Mouse (Mus musculus) monocyte, adult 5-6 weeks (primary cell): ENCODE data around the gene Slc22a14. TPM values are rescaled to one million over a fixed set of nuclear protein-coding genes. Genes with fewer than 3 reads are reported as not detected.

Experiments
- total RNA-seq: library from RNA; stranded (forward); fragments of 200-1000, 200-491, 200-594 nt; gene quantifications from 3 replicates; pipeline ENCODE4 v1.2.3, GENCODE M21; 2017

Gene Slc22a14
- total RNA-seq, 1 experiment from 2014 or later: 0.48 TPM

Other genes starting within 250 kb of the Slc22a14 start
- not detected in 3 replicates for gene Acaa1b, start 208.5 kb downstream of the Slc22a14 start, total RNA-seq
- not detected in 3 replicates for gene Gm47289, start 206.4 kb downstream of the Slc22a14 start, total RNA-seq
- gene Slc22a13, start 156.5 kb downstream of the Slc22a14 start, total RNA-seq: not detected in 3 replicates
- 42.8 to 50.1 TPM (median 45.9 TPM) in 3 replicates for gene Oxsr1, start 43.1 kb downstream of the Slc22a14 start, total RNA-seq
- 31.0 to 54.9 TPM (median 52.6 TPM) in 3 replicates for gene Acaa1a, start 25.9 kb downstream of the Slc22a14 start, total RNA-seq
- 71.0 to 79.2 TPM (median 75.9 TPM) in 3 replicates for gene Myd88, start 24.1 kb downstream of the Slc22a14 start, total RNA-seq
- 0.39 TPM in 1 of 3 replicates, not detected in the others for gene Xylb, start 8.2 kb downstream of the Slc22a14 start, total RNA-seq
- gene Acvr2b, start 36.6 kb upstream of the Slc22a14 start, total RNA-seq: 0.49 to 1.9 TPM in 2 of 3 replicates, not detected in the other
- gene Exog, start 79.4 kb upstream of the Slc22a14 start, total RNA-seq: 0.48 to 4.9 TPM (median 4.6 TPM) in 3 replicates
- not detected in 3 replicates for gene Scn5a, start 213.5 kb upstream of the Slc22a14 start, total RNA-seq